Mouse (Mus musculus) bone marrow, adult 2 months (tissue): ENCODE measurements at regions not wholly inside any gene's neighbourhood (a gene's known extent, or its start where the extent isn't known, plus 50 kb on each side); places are given as distances from the start of the nearest gene placed in this dataset.

Experiments
- CTCF ChIP-seq: fragments of 200-500 bp; IDR thresholded peaks from 2 replicates; pipeline ENCODE4 v1.5.1; 2011; ENCODE audit warnings: low read length, control low read depth; ENCODE audit not compliant: control insufficient read depth, insufficient read depth
- POLR2A ChIP-seq: fragments of 200-500 bp; IDR thresholded peaks from 2 replicates; pipeline ENCODE4 v1.6.1; 2011; ENCODE audit warnings: low read depth, mild to moderate bottlenecking, control low read depth, low read length, borderline replicate concordance; ENCODE audit not compliant: control insufficient read depth

- TF ChIP-seq CTCF (no peak), POLR2A (no peak)
Measured at GRCm38 (mm10) chr3:52210556-52211302, 57.4 kb upstream of the Foxo1 start.
